Mouse (Mus musculus): ENCODE measurements around the gene Sulf2. TPM values are rescaled to one million over a fixed set of nuclear protein-coding genes. Genes with fewer than 3 reads are reported as not detected.
"Not testable (repeated sequence)": the region's sequence is repeated elsewhere in the genome, so short reads cannot be mapped to it uniquely, and the experiment has no call there.

Gene Sulf2
- polyA plus RNA-seq, 1 experiment from 2014 or later = 90.9 TPM

- WGBS = 88% methylated on average over 29 of the region's 29 CpGs
- no peaks in the 10 kb centered on the region for H3K9me3 ChIP-seq (ENCODE audit: control insufficient read depth, low read length)
- H3K36me3 ChIP-seq (ENCODE audit: control insufficient read depth, insufficient read depth, low read length) = 0 out of 2 replicates have a peak, but pooled peaks cover 15% of the 10 kb centered on the region
- no peaks in the 10 kb centered on the region for H3K27me3 ChIP-seq (ENCODE audit: control insufficient read depth, insufficient read depth, low read length)
- H3K9ac ChIP-seq (replicated peaks; ENCODE audit: low read length) = no peak overlapping the region
- H3K4me3 ChIP-seq (replicated peaks; ENCODE audit: low read depth, low read length) = no peak overlapping the region
- no peak overlapping the region for H3K27ac ChIP-seq (replicated peaks; ENCODE audit: low read depth, low read length)
- no peak overlapping the region for H3K4me2 ChIP-seq (ENCODE audit: low read length)
- DNase-seq (no peak), ATAC-seq (ENCODE audit: low FRiP score, low TSS enrichment) (no peak)
- no peaks in the 10 kb centered on the region for H3K4me1 ChIP-seq (ENCODE audit: control insufficient read depth, insufficient read depth, low read length)
Observed at GRCm38 (mm10) chr2:166086457-166087233, 68.8 kb downstream of the Sulf2 start.

GRCm38 (mm10) chr2:166085780-166086179 lies 69.7 kb downstream of the Sulf2 start:
- H3K9me3 ChIP-seq (ENCODE audit: control insufficient read depth, low read length) = no peaks in the 10 kb centered on the region
- H3K4me2 ChIP-seq (ENCODE audit: low read length) = no peak overlapping the region
- H3K27me3 ChIP-seq (ENCODE audit: control insufficient read depth, insufficient read depth, low read length) = no peaks in the 10 kb centered on the region
- H3K36me3 ChIP-seq (ENCODE audit: control insufficient read depth, insufficient read depth, low read length) = 0 out of 2 replicates have a peak, but pooled peaks cover 11% of the 10 kb centered on the region
- no peaks in the 10 kb centered on the region for H3K4me1 ChIP-seq (ENCODE audit: control insufficient read depth, insufficient read depth, low read length)
- DNase-seq (no peak), ATAC-seq (ENCODE audit: low FRiP score, low TSS enrichment) (no peak)
- 90% methylated on average over 10 of the region's 10 CpGs for WGBS
- H3K9ac ChIP-seq (replicated peaks; ENCODE audit: low read length) = no peak overlapping the region
- H3K4me3 ChIP-seq (replicated peaks; ENCODE audit: low read depth, low read length) = no peak overlapping the region
- H3K27ac ChIP-seq (replicated peaks; ENCODE audit: low read depth, low read length) = no peak overlapping the region

GRCm38 (mm10) chr2:166084964-166085363 lies 70.5 kb downstream of the Sulf2 start:
- 32% methylated on average over 6 of the region's 6 CpGs for WGBS
- H3K27ac ChIP-seq (replicated peaks; ENCODE audit: low read depth, low read length) = not testable (repeated sequence)
- DNase-seq = peak; percentile 83

GRCm38 (mm10) chr2:166084111-166084510 lies 71.4 kb downstream of the Sulf2 start:
- Histone ChIP-seq H3K4me1 (ENCODE audit: control insufficient read depth, insufficient read depth, low read length) (no peaks in the 10 kb centered on the region), H3K27me3 (ENCODE audit: control insufficient read depth, insufficient read depth, low read length) (no peaks in the 10 kb centered on the region), H3K9ac (replicated peaks; ENCODE audit: low read length) (no peak overlapping the region), H3K27ac (replicated peaks; ENCODE audit: low read depth, low read length) (no peak overlapping the region; the same call in 1 of the 2 replicates), H3K4me3 (replicated peaks; ENCODE audit: low read depth, low read length) (no peak overlapping the region), H3K36me3 (ENCODE audit: control insufficient read depth, insufficient read depth, low read length) (0 out of 2 replicates have a peak, but pooled peaks cover 8% of the 10 kb centered on the region), H3K9me3 (ENCODE audit: control insufficient read depth, low read length) (no peaks in the 10 kb centered on the region), H3K4me2 (ENCODE audit: low read length) (no peak overlapping the region)
- ATAC-seq (ENCODE audit: low FRiP score, low TSS enrichment) (no peak), DNase-seq (no peak)
- 94% methylated on average over 7 of the region's 7 CpGs for WGBS

More at GRCm38 (mm10) chr2:166084964-166085363, 70.5 kb downstream of the Sulf2 start:
- H3K36me3 ChIP-seq (ENCODE audit: control insufficient read depth, insufficient read depth, low read length); ATAC-seq (ENCODE audit: low FRiP score, low TSS enrichment); H3K4me1 ChIP-seq (ENCODE audit: control insufficient read depth, insufficient read depth, low read length); H3K27me3 ChIP-seq (ENCODE audit: control insufficient read depth, insufficient read depth, low read length); H3K9me3 ChIP-seq (ENCODE audit: control insufficient read depth, low read length); H3K4me2 ChIP-seq (ENCODE audit: low read length); H3K4me3 ChIP-seq (replicated peaks; ENCODE audit: low read depth, low read length); H3K9ac ChIP-seq (replicated peaks; ENCODE audit: low read length): not testable (repeated sequence)

- H3K4me1 ChIP-seq (ENCODE audit: control insufficient read depth, insufficient read depth, low read length) = no peaks in the 10 kb centered on the region
- DNase-seq (no peak), ATAC-seq (ENCODE audit: low FRiP score, low TSS enrichment) (no peak)
- H3K4me3 ChIP-seq (replicated peaks; ENCODE audit: low read depth, low read length) = no peak overlapping the region
- no peak overlapping the region; the same call in 1 of the 2 replicates for H3K27ac ChIP-seq (replicated peaks; ENCODE audit: low read depth, low read length)
- H3K4me2 ChIP-seq (ENCODE audit: low read length) = no peak overlapping the region
- H3K27me3 ChIP-seq (ENCODE audit: control insufficient read depth, insufficient read depth, low read length) = no peaks in the 10 kb centered on the region
- no peaks in the 10 kb centered on the region for H3K9me3 ChIP-seq (ENCODE audit: control insufficient read depth, low read length)
- 75% methylated on average over 9 of the region's 9 CpGs for WGBS
- H3K36me3 ChIP-seq (ENCODE audit: control insufficient read depth, insufficient read depth, low read length) = peaks cover 13% of the 10 kb centered on the region; the same call in 1 of the 2 replicates
- 0 out of 2 replicates have a peak overlapping the region, but pooled peaks have one; percentile 16 for H3K9ac ChIP-seq (replicated peaks; ENCODE audit: low read length)
Observed at GRCm38 (mm10) chr2:166083542-166084031, 71.9 kb downstream of the Sulf2 start.

- H3K4me1 ChIP-seq (ENCODE audit: control insufficient read depth, insufficient read depth, low read length) = no peaks in the 10 kb centered on the region
- no peaks in the 10 kb centered on the region for H3K9me3 ChIP-seq (ENCODE audit: control insufficient read depth, low read length)
- H3K9ac ChIP-seq (replicated peaks; ENCODE audit: low read length) = no peak overlapping the region
- H3K27ac ChIP-seq (replicated peaks; ENCODE audit: low read depth, low read length) = no peak overlapping the region
- no peaks in the 10 kb centered on the region for H3K27me3 ChIP-seq (ENCODE audit: control insufficient read depth, insufficient read depth, low read length)
- ATAC-seq (ENCODE audit: low FRiP score, low TSS enrichment) = no peak
- no peak for DNase-seq
- 79% methylated on average over 10 of the region's 10 CpGs for WGBS
- peaks cover 18% of the 10 kb centered on the region for H3K36me3 ChIP-seq (ENCODE audit: control insufficient read depth, insufficient read depth, low read length)
- no peak overlapping the region for H3K4me3 ChIP-seq (replicated peaks; ENCODE audit: low read depth, low read length)
- no peak overlapping the region for H3K4me2 ChIP-seq (ENCODE audit: low read length)
Observed at GRCm38 (mm10) chr2:166082661-166083060, 72.8 kb downstream of the Sulf2 start.

- no peak overlapping the region for H3K4me2 ChIP-seq (ENCODE audit: low read length)
- H3K9me3 ChIP-seq (ENCODE audit: control insufficient read depth, low read length) = no peaks in the 10 kb centered on the region
- no peak overlapping the region for H3K4me3 ChIP-seq (replicated peaks; ENCODE audit: low read depth, low read length)
- DNase-seq (peak; percentile 81), ATAC-seq (ENCODE audit: low FRiP score, low TSS enrichment) (no peak)
- H3K27me3 ChIP-seq (ENCODE audit: control insufficient read depth, insufficient read depth, low read length) = no peaks in the 10 kb centered on the region
- H3K36me3 ChIP-seq (ENCODE audit: control insufficient read depth, insufficient read depth, low read length) = peaks cover 18% of the 10 kb centered on the region
- H3K4me1 ChIP-seq (ENCODE audit: control insufficient read depth, insufficient read depth, low read length) = no peaks in the 10 kb centered on the region
- H3K27ac ChIP-seq (replicated peaks; ENCODE audit: low read depth, low read length) = no peak overlapping the region
- 52% methylated on average over 5 of the region's 5 CpGs for WGBS
- no peak overlapping the region for H3K9ac ChIP-seq (replicated peaks; ENCODE audit: low read length)
Observed at GRCm38 (mm10) chr2:166082193-166082592, 73.3 kb downstream of the Sulf2 start.

- 88% methylated on average over 21 of the region's 21 CpGs for WGBS
- Histone ChIP-seq H3K9ac (replicated peaks; ENCODE audit: low read length) (no peak overlapping the region), H3K36me3 (ENCODE audit: control insufficient read depth, insufficient read depth, low read length) (peaks cover 12% of the 10 kb centered on the region)
Observed at GRCm38 (mm10) chr2:166080967-166081750, 74.3 kb downstream of the Sulf2 start.

More at GRCm38 (mm10) chr2:166080967-166081750, 74.3 kb downstream of the Sulf2 start:
- ATAC-seq (ENCODE audit: low FRiP score, low TSS enrichment) = no peak
- Histone ChIP-seq H3K4me2 (ENCODE audit: low read length) (no peak overlapping the region), H3K4me3 (replicated peaks; ENCODE audit: low read depth, low read length) (no peak overlapping the region), H3K27ac (replicated peaks; ENCODE audit: low read depth, low read length) (no peak overlapping the region), H3K4me1 (ENCODE audit: control insufficient read depth, insufficient read depth, low read length) (no peaks in the 10 kb centered on the region), H3K27me3 (ENCODE audit: control insufficient read depth, insufficient read depth, low read length) (no peaks in the 10 kb centered on the region), H3K9me3 (ENCODE audit: control insufficient read depth, low read length) (no peaks in the 10 kb centered on the region)
- DNase-seq = no peak
